Mouse (Mus musculus): ENCODE data around the gene Mthfd1l.

DNA sequence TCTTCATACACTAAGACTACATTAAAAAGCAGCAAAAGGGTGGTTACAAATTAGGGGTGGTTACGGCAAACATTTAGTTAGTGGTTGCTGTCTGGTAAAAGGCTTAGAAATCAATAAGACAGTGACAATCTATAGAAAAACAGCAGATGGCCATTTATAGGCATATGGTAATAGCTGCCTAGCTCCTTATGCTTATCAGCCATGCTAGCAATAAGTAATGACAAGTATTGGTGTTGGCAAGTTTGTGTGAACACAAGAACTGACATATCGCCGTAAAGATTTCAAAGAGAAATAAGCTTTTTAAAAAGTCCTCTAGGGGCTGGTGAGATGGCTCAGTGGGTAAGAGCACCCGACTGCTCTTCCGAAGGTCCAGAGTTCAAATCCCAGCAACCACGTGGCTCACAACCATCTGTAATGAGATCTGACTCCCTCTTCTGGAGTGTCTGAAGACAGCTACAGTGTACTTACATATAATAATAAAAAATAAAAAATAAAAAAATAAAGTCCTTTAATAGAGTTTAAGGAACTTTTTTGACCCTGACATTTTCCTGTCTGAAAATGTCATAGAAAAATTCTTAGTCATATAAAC lies 17.5 kb downstream of the Mthfd1l start:
- TF ChIP-seq CTCF (IDR thresholded peaks at IDR 0.05; ENCODE audit: low read depth, low read length) (no peak), GATA1 (IDR thresholded peaks at IDR 0.05; ENCODE audit: borderline replicate concordance, low read length) (no peak), POLR2AphosphoS5 (IDR thresholded peaks at IDR 0.05; ENCODE audit: insufficient replicate concordance, low read depth, low read length) (no peak), TAL1 (conservative IDR thresholded peaks at IDR 0.05; ENCODE audit: low read depth, low read length) (no peak), GATA2 (IDR thresholded peaks at IDR 0.05; ENCODE audit: borderline replicate concordance, low read depth, low read length) (no peak)
